Mouse (Mus musculus): ENCODE data around the gene Zcwpw1.
"Not testable (repeated sequence)": the region's sequence is repeated elsewhere in the genome, so short reads cannot be mapped to it uniquely, and the experiment has no call there.

Gene Zcwpw1

GRCm38 (mm10) chr5:137833500-137833899 lies 45.9 kb downstream of the Zcwpw1 start:
- peak; percentile 11 to 30 for DNase-seq (ENCODE audit: low spot score in 2 of 2)

DNA sequence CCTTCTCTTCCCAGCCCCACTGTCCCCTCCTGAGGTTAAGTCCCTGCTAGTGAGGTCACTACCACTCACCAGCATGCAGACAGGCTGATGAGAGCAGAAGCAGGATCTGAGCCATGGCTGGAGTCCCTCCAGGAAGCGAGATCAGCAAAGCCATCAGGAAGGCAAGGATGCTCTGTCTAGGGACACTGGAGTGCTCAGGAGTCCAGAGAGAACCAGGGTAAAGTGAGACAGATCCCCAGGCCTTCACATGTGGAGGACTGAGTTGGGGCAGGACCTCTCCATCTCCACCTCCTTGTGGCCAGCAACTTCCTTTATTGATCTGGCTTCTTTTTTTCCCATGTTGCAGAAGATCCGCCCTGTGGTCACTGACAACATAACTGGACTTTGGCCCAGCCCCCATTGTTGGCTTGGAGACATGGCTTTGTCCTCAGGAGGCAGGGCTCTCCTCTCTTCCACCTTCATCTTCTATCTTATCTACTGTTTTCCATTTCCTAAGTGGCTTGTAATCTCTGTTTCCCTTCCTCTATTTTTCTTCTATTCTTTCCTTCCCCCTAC lies 48.4 kb downstream of the Zcwpw1 start, which contains the start of gene Pilra:
Gene Pilra, minus strand, starts transcription at position 316 of the 555 bp plus-strand sequence.
- peak; percentile 14 to 62 for DNase-seq (ENCODE audit: low spot score in 2 of 2)

- DNase-seq (ENCODE audit: low spot score in 2 of 2) = peak; percentile 9 to 60
Observed at GRCm38 (mm10) chr5:137836611-137837010, 49.0 kb downstream of the Zcwpw1 start.

DNA sequence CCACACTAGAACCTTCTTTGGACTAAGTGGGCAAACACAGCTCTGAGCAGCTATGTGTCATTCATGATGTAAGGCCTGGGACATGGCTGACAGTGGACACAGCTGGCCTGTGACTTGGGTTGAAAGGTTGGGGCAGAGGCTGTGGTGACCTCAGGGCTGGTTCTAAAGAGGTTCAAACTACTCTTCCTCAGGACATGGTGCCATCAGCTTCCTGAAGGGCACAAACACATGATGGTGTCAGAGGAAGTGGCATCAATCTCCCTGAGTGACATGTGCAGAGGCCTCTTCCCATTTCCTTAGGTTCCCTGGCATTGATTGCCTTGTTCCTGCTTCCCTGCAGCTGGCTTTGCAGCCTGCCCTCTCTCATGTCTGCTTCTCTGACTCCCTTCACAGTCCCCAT lies 49.5 kb downstream of the Zcwpw1 start:
- DNase-seq (ENCODE audit: low spot score in 2 of 2) = peak; percentile 7 to 45

GRCm38 (mm10) chr5:137850313-137850712 lies 62.7 kb downstream of the Zcwpw1 start:
- DNase-seq (ENCODE audit: low spot score in 2 of 2) = not testable (repeated sequence)

- DNase-seq (ENCODE audit: low spot score in 2 of 2) = not testable (repeated sequence)
Observed at GRCm38 (mm10) chr5:137854907-137855306, 67.3 kb downstream of the Zcwpw1 start.

DNA sequence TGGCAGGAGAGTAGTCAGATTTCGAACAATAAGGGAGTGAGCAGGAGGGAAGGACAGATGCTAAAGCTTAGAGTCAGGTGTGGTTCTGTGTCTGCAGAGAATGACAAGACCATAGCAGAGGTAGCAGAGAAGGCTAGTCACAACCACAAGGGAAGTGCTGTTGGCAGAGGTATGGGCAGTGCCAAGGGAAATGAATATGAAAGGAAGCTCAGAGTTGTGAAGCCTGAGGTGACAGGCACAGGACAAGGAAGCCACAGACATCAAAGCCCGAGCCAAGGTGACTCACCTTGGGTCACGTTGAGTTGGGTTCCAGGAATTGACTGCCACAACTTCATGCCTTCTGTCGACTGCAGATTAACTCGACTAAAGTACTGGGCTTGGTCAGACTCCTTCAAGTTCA lies 69.3 kb downstream of the Zcwpw1 start:
- DNase-seq (ENCODE audit: low spot score in 2 of 2) = peak; percentile 25 to 62

- not testable (repeated sequence) for DNase-seq (ENCODE audit: low spot score in 2 of 2)
Observed at GRCm38 (mm10) chr5:137857960-137858710, 70.5 kb downstream of the Zcwpw1 start, which contains the start of gene Pilrb1. Pilrb1 (minus strand) TSS chr5:137858106.

GRCm38 (mm10) chr5:137864008-137864407 lies 76.4 kb downstream of the Zcwpw1 start:
- DNase-seq (ENCODE audit: low spot score in 2 of 2) = not testable (repeated sequence)

DNA sequence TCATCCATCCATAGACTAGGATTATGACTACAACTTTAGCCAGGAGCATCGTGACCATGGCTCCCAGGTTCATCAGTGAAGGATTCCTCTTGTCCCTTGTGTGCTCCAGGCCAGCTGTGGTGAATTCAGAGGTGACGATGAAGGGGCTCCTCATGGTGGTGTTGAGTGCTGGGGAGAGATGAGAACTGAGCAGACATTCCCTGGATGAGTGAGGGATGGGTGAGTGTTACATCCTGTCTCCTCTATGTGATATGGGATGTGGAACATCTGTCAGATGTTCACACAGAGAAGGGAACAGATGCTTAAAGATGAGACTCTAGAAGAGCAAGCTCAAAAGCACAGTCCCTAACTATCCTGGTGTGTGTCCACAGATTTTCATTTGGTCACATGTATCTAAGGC lies 81.0 kb downstream of the Zcwpw1 start:
- DNase-seq (ENCODE audit: low spot score in 2 of 2) = not testable (repeated sequence)

GRCm38 (mm10) chr5:137871644-137872380 lies 84.2 kb downstream of the Zcwpw1 start, which contains the start of gene Pilrb2:
Pilrb2 (minus strand) TSS chr5:137871815.
- DNase-seq (ENCODE audit: low spot score in 2 of 2) = not testable (repeated sequence)

All from spleen, postnatal 4 days (tissue).